Mouse (Mus musculus) midbrain, embryonic 15.5 days (tissue): ENCODE measurements at regions not wholly inside any gene's neighbourhood (a gene's known extent, or its start where the extent isn't known, plus 50 kb on each side); places are given as distances from the start of the nearest gene placed in this dataset.
"Not testable (repeated sequence)": the region's sequence is repeated elsewhere in the genome, so short reads cannot be mapped to it uniquely, and the experiment has no call there.

Experiments
- ATAC-seq: fragments of 200-750 bp; cut with Nextera tagmentation; replicated peaks from 2 replicates; pipeline ENCODE4 v1.8.0; 2017; ENCODE audit warnings: moderate TSS enrichment
- H3K27ac ChIP-seq: fragments of 300-500 bp; sonication (generic); 2 replicates; pipeline ENCODE4 v1.5.1; 2015; ENCODE audit warnings: mild to moderate bottlenecking, inconsistent platforms
- H3K27me3 ChIP-seq: fragments of 300-500 bp; sonication (generic); replicated peaks from 2 replicates; pipeline ENCODE4 v1.6.1; 2015; ENCODE audit warnings: inconsistent platforms
- H3K36me3 ChIP-seq: fragments of 300-500 bp; sonication (generic); replicated peaks from 2 replicates; pipeline ENCODE4 v1.6.1; 2015; ENCODE audit warnings: inconsistent platforms
- H3K4me1 ChIP-seq: fragments of 300-500 bp; sonication (generic); 2 replicates; pipeline ENCODE4 v1.6.1; 2015; ENCODE audit warnings: inconsistent platforms
- H3K4me2 ChIP-seq: fragments of 300-500 bp; sonication (generic); 2 replicates; pipeline ENCODE4 v1.6.1; 2015; ENCODE audit warnings: inconsistent platforms, mild to moderate bottlenecking, moderate library complexity
- H3K4me3 ChIP-seq: fragments of 300-500 bp; sonication (generic); 2 replicates; pipeline ENCODE4 v1.5.1; 2015; ENCODE audit warnings: mild to moderate bottlenecking, inconsistent platforms
- H3K9ac ChIP-seq: fragments of 300-500 bp; sonication (generic); 2 replicates; pipeline ENCODE4 v1.6.1; 2015; ENCODE audit warnings: mild to moderate bottlenecking, inconsistent platforms
- H3K9me3 ChIP-seq: fragments of 300-500 bp; sonication (generic); 2 replicates; pipeline ENCODE4 v1.6.1; 2016; ENCODE audit warnings: inconsistent platforms
- WGBS: fragments of 180-500 bp; shearing (Covaris S2); methylation state at CpG from one replicate; pipeline ENCODE4 v1.1.7; 2015; ENCODE audit warnings: mixed read lengths; 5-methylcytosine and 5-hydroxymethylcytosine counted together

DNA sequence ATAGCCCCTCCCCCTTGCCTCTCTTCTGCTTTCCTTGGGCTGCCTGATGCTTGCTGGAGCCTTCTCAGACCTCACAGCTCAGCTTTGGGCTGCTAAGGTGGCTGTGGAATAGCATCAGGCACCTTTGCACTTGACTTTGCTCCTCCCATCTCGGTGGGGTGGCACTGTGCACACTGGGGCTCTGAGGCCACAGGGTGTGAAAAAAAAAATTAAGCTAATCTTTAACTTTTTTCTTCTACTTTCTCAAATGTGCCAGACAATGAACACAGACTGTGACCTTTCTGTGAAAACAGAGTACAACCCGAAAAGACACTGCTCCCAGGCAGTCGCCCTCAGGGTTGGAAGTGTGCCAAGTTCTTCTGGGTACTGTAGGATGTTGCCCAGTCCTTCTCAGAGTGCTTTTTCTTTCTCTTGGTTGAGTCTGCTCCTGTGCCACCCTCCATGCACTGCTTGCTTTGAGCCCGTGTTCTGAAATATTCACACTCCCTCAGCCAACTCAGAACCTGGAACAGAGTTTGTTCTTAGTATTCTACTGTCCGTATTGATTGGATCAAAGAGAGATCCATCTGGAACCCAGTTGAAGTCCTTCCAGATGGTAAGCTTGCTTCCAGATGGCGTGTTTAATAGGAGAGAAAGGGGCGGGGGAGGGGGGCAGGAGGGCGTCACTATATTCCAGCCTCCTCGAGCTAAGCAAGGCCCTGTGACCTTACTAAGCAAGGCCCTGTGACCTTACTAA, 54.8 kb upstream of the Atxn1 start:
- no peak overlapping the region for H3K4me2 ChIP-seq
- H3K4me3 ChIP-seq: no peak overlapping the region
- H3K36me3 ChIP-seq: no peaks in the 10 kb centered on the region
- no peaks in the 10 kb centered on the region for H3K9me3 ChIP-seq
- no peak for ATAC-seq
- peaks cover 18% of the 10 kb centered on the region for H3K4me1 ChIP-seq
- no peaks in the 10 kb centered on the region for H3K27me3 ChIP-seq
- 37% methylated on average over 9 of the region's 9 CpGs for WGBS
- no peak overlapping the region for H3K9ac ChIP-seq
- no peak overlapping the region for H3K27ac ChIP-seq

GRCm38 (mm10) chr13:46018903-46019430, 54.2 kb upstream of the Atxn1 start:
- H3K36me3 ChIP-seq: no peaks in the 10 kb centered on the region
- H3K4me3 ChIP-seq: no peak overlapping the region
- H3K27ac ChIP-seq: no peak overlapping the region
- H3K4me1 ChIP-seq: peaks cover 14% of the 10 kb centered on the region
- H3K9me3 ChIP-seq: no peaks in the 10 kb centered on the region
- no peak overlapping the region for H3K4me2 ChIP-seq
- no peaks in the 10 kb centered on the region for H3K27me3 ChIP-seq
- WGBS: 79% methylated on average over 13 of the region's 13 CpGs
- no peak for ATAC-seq
- no peak overlapping the region for H3K9ac ChIP-seq

DNA sequence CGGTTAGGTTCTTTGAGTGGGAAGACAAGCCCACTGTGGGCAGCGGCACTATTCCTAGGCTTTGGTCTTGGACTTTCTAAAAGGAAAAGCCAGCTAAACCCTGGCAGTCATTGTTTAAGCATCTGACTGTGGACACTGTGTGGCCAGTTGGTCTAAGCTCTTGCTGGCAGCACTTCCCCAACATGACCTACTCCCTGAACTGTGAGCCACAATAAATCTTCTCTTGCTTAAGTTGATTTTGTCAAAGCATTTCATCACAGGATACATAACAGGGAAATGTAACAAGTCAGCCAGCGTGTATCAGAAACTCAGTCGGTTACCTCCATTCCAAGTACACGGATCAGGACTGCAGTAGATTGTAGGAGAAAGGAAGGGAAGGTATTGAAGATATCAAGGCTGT, 52.9 kb upstream of the Atxn1 start:
- Histone ChIP-seq H3K4me3 (no peak overlapping the region), H3K9ac (no peak overlapping the region), H3K27ac (no peak overlapping the region), H3K36me3 (no peaks in the 10 kb centered on the region), H3K4me1 (peaks cover 2% of the 10 kb centered on the region), H3K4me2 (no peak overlapping the region), H3K9me3 (no peaks in the 10 kb centered on the region), H3K27me3 (no peaks in the 10 kb centered on the region)
- no peak for ATAC-seq
- 96% methylated on average over 5 of the region's 5 CpGs for WGBS

DNA sequence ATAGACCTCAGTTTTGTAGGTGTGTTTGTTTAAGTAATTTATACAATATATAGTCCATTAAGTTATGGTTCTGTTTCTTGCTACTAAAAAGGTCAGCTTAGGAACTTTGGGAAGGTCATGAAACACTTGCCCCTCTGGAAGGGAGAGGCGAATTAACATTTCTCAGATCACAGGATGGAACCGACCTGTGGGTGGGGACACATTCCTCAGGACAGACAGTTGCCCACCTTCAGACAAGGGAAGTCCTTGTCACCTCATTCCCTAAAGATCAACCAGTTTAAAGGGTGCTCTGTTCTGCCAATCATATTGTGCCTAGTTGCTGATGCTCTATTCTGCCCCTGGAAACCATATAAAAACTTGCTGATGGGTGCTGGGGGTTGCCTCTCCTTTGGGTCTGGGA, 52.2 kb upstream of the Atxn1 start:
- not testable (repeated sequence) for H3K4me2 ChIP-seq, ATAC-seq, H3K9ac ChIP-seq, H3K27me3 ChIP-seq, H3K27ac ChIP-seq, H3K4me3 ChIP-seq, H3K36me3 ChIP-seq, H3K9me3 ChIP-seq, H3K4me1 ChIP-seq
- 77% methylated on average over 2 of the region's 2 CpGs for WGBS

- no peaks in the 10 kb centered on the region for H3K27me3 ChIP-seq
- H3K9me3 ChIP-seq: no peaks in the 10 kb centered on the region
- no peak for ATAC-seq
- H3K9ac ChIP-seq: no peak overlapping the region
- H3K4me1 ChIP-seq: no peaks in the 10 kb centered on the region
- H3K4me2 ChIP-seq: no peak overlapping the region
- H3K4me3 ChIP-seq: no peak overlapping the region
- no peaks in the 10 kb centered on the region for H3K36me3 ChIP-seq
- WGBS: 88% methylated on average over 7 of the region's 7 CpGs
- H3K27ac ChIP-seq: no peak overlapping the region
These were observed 50.4 kb upstream of the Atxn1 start for GRCm38 (mm10) chr13:46015231-46015630.

GRCm38 (mm10) chr13:46014637-46015036, 49.8 kb upstream of the Atxn1 start:
- ATAC-seq: no peak
- 90% methylated on average over 2 of the region's 2 CpGs for WGBS

More at GRCm38 (mm10) chr13:46014637-46015036, 49.8 kb upstream of the Atxn1 start:
- Histone ChIP-seq H3K9ac (no peak overlapping the region), H3K36me3 (no peaks in the 10 kb centered on the region), H3K9me3 (no peaks in the 10 kb centered on the region), H3K27ac (no peak overlapping the region), H3K4me2 (no peak overlapping the region), H3K27me3 (no peaks in the 10 kb centered on the region), H3K4me1 (no peaks in the 10 kb centered on the region), H3K4me3 (no peak overlapping the region)
